Mouse (Mus musculus) hindbrain, embryonic 12.5 days (tissue): ENCODE data around the gene Tbkbp1. TPM values are rescaled to one million over a fixed set of nuclear protein-coding genes. Genes with fewer than 3 reads are reported as not detected.

Experiments used
- microRNA-seq: library from miRNA; unstranded; fragments of <30 nt; microRNA quantifications from one replicate; pipeline ENCODE4, GENCODE M21; 2017
- polyA plus RNA-seq: library from polyadenylated mRNA; unstranded; fragments of >200 nt; fragmentation: Nextera tagmentation; extraction: Ambion mirVana; gene quantifications from 2 replicates; pipeline ENCODE4 v1.2.1, GENCODE M21; 2016

The Tbkbp1 gene
- polyA plus RNA-seq, 1 experiment from 2014 or later: 10.5 TPM

Small RNA genes lying within 50 kb of the gene (microRNA-seq; reads per million reads assigned to microRNA genes)
- gene Mir7235: not detected

Other genes starting within 250 kb of the Tbkbp1 start
- 98.8 and 98.9 TPM in 2 replicates for gene Cdk5rap3, start 235.0 kb downstream of the Tbkbp1 start, polyA plus RNA-seq
- gene Prr15l, start 223.4 kb downstream of the Tbkbp1 start, polyA plus RNA-seq: 0.53 and 1.5 TPM in 2 replicates
- 21.5 and 22.5 TPM in 2 replicates for gene Pnpo, start 207.5 kb downstream of the Tbkbp1 start, polyA plus RNA-seq
- 19.0 and 20.8 TPM in 2 replicates for gene Sp2, start 168.5 kb downstream of the Tbkbp1 start, polyA plus RNA-seq
- 0.26 and 0.46 TPM in 2 replicates for gene Sp6, start 138.1 kb downstream of the Tbkbp1 start, polyA plus RNA-seq
- gene Scrn2, start 121.6 kb downstream of the Tbkbp1 start, polyA plus RNA-seq: 21.2 and 23.9 TPM in 2 replicates
- gene Lrrc46, start 110.1 kb downstream of the Tbkbp1 start, polyA plus RNA-seq: 4.8 and 5.1 TPM in 2 replicates
- gene Mrpl10, start 109.9 kb downstream of the Tbkbp1 start, polyA plus RNA-seq: 64.8 and 70.1 TPM in 2 replicates
- gene Osbpl7, start 100.9 kb downstream of the Tbkbp1 start, polyA plus RNA-seq: 9.1 and 11.9 TPM in 2 replicates
- 0.10 TPM in 1 of 2 replicates, not detected in the other for gene Tbx21, start 36.2 kb downstream of the Tbkbp1 start, polyA plus RNA-seq
- gene Kpnb1, start 36.4 kb upstream of the Tbkbp1 start, polyA plus RNA-seq: 53.9 and 57.8 TPM in 2 replicates
- gene Npepps, start 129.1 kb upstream of the Tbkbp1 start, polyA plus RNA-seq: 119 and 133 TPM in 2 replicates
- gene Mrpl45, start 164.2 kb upstream of the Tbkbp1 start, polyA plus RNA-seq: 44.9 and 45.6 TPM in 2 replicates
- 0.17 and 0.22 TPM in 2 replicates for gene Gpr179, start 200.6 kb upstream of the Tbkbp1 start, polyA plus RNA-seq
- 7.0 and 9.1 TPM in 2 replicates for gene Socs7, start 211.1 kb upstream of the Tbkbp1 start, polyA plus RNA-seq